Mouse (Mus musculus) ES-E14 (cell line): ENCODE measurements at regions not wholly inside any gene's neighbourhood (a gene's known extent, or its start where the extent isn't known, plus 50 kb on each side); places are given as distances from the start of the nearest gene placed in this dataset.

ENCODE experiments used
- CHD2 ChIP-seq: IDR thresholded peaks from 2 replicates; pipeline ENCODE4 v1.6.1; 2014; ENCODE audit warnings: mild to moderate bottlenecking, low read depth, low read length, inconsistent platforms
- HCFC1 ChIP-seq: IDR thresholded peaks from 2 replicates; pipeline ENCODE4 v1.6.1; 2012; ENCODE audit warnings: low read length, inconsistent platforms, borderline replicate concordance; ENCODE audit not compliant: insufficient read depth
- ZNF384 ChIP-seq: IDR thresholded peaks from 2 replicates; pipeline ENCODE4 v1.6.1; 2012; ENCODE audit warnings: low read depth, low read length, inconsistent platforms

DNA sequence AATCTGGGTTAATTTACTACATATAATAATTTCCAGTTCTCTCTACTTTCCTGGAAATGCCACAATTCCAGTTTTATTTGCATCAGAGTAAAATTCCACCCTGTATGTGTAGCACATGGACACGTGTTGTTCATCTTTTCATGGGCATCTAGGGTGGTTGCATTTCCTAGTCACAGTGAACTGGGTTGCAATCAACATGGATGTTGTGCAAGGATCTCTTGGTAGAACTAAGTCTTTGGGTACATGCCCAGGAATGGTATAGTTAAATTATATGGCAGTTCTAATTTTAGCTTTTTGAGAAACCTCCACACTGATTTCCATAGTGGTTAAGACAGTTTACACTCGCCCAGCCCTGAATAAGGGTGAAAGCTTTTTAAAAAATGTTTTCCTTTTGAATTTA lies 167.2 kb upstream of the Nrxn3 start:
- no peak for TF ChIP-seq HCFC1
- TF ChIP-seq ZNF384 = no peak
- TF ChIP-seq CHD2 = no peak
